Mouse (Mus musculus) ES-Bruce4 (cell line): ENCODE data around the gene Sirpa.

ENCODE experiments used
- CTCF ChIP-seq: IDR thresholded peaks from one replicate; pipeline ENCODE4 v1.8.1; 2011; ENCODE audit warnings: low read depth, low read length
- POLR2A ChIP-seq: IDR thresholded peaks from one replicate; pipeline ENCODE4 v1.8.1; 2011; ENCODE audit warnings: low read length; ENCODE audit not compliant: insufficient read depth

- TF ChIP-seq POLR2A (no peak), CTCF (no peak)
These were observed 43.0 kb upstream of the Sirpa start for GRCm38 (mm10) chr2:129549537-129550135.
